Mouse (Mus musculus): ENCODE results near the gene Hoxb4.

Gene Hoxb4

GRCm38 (mm10) chr11:96346916-96347520 lies 29.0 kb downstream of the Hoxb4 start:
- in situ Hi-C loops (cut with MboI, MseI), result no loop called here

- in situ Hi-C loops (cut with MboI, MseI), result no loop called here
These were observed 29.6 kb downstream of the Hoxb4 start for GRCm38 (mm10) chr11:96347717-96348116.

GRCm38 (mm10) chr11:96348141-96348928 lies 30.3 kb downstream of the Hoxb4 start:
- in situ Hi-C loops (cut with MboI, MseI), result no loop called here

- in situ Hi-C loops (cut with MboI, MseI), result no loop called here
These were observed 30.9 kb downstream of the Hoxb4 start for GRCm38 (mm10) chr11:96348988-96349387.

GRCm38 (mm10) chr11:96349491-96350340 lies 31.6 kb downstream of the Hoxb4 start:
- in situ Hi-C loops (cut with MboI, MseI), result no loop called here

- in situ Hi-C loops (cut with MboI, MseI), result no loop called here
These were observed 32.2 kb downstream of the Hoxb4 start, which contains the start of gene Hoxb2 for GRCm38 (mm10) chr11:96350341-96350624. TSS of gene Hoxb2 (plus strand) at chr11:96350525.

- in situ Hi-C loops (cut with MboI, MseI), result no loop called here
These were observed 32.7 kb downstream of the Hoxb4 start for GRCm38 (mm10) chr11:96350791-96351190.

GRCm38 (mm10) chr11:96351312-96351711 lies 33.2 kb downstream of the Hoxb4 start:
- in situ Hi-C loops (cut with MboI, MseI), result no loop called here

GRCm38 (mm10) chr11:96351831-96352230 lies 33.8 kb downstream of the Hoxb4 start:
- in situ Hi-C loops (cut with MboI, MseI), result no loop called here

- in situ Hi-C loops (cut with MboI, MseI), result no loop called here
These were observed 34.8 kb downstream of the Hoxb4 start for GRCm38 (mm10) chr11:96352691-96353521.

- in situ Hi-C loops (cut with MboI, MseI), result no loop called here
These were observed 35.4 kb downstream of the Hoxb4 start for GRCm38 (mm10) chr11:96353522-96353841.

- in situ Hi-C loops (cut with MboI, MseI), result no loop called here
These were observed 35.9 kb downstream of the Hoxb4 start for GRCm38 (mm10) chr11:96353939-96354338.

- in situ Hi-C loops (cut with MboI, MseI), result no loop called here
These were observed 36.3 kb downstream of the Hoxb4 start for GRCm38 (mm10) chr11:96354376-96354775.

GRCm38 (mm10) chr11:96354801-96355311 lies 36.8 kb downstream of the Hoxb4 start:
- in situ Hi-C loops (cut with MboI, MseI), result no loop called here

GRCm38 (mm10) chr11:96363807-96364206 lies 45.7 kb downstream of the Hoxb4 start:
- in situ Hi-C loops (cut with MboI, MseI), result no loop called here

- in situ Hi-C loops (cut with MboI, MseI), result no loop called here
These were observed 47.5 kb downstream of the Hoxb4 start, which contains the start of gene Hoxb1 for GRCm38 (mm10) chr11:96365441-96366091. TSS of gene Hoxb1 (plus strand) at chr11:96365752.

- in situ Hi-C loops (cut with MboI, MseI), result no loop called here
These were observed 48.3 kb downstream of the Hoxb4 start for GRCm38 (mm10) chr11:96366092-96367041.

GRCm38 (mm10) chr11:96367141-96367540 lies 49.1 kb downstream of the Hoxb4 start:
- in situ Hi-C loops (cut with MboI, MseI), result no loop called here

- in situ Hi-C loops (cut with MboI, MseI), result no loop called here
These were observed 50.6 kb downstream of the Hoxb4 start for GRCm38 (mm10) chr11:96368686-96369085.

GRCm38 (mm10) chr11:96369140-96369539 lies 51.1 kb downstream of the Hoxb4 start:
- in situ Hi-C loops (cut with MboI, MseI), result no loop called here
